Mouse (Mus musculus) heart, adult 2 months (tissue): ENCODE results near the gene Tbc1d14.
A peak's percentile ranks its signal among the peaks of the same experiment; 100 is the strongest.

Experiments
- CTCF ChIP-seq: fragments of 200-600 bp; IDR thresholded peaks from 2 replicates; pipeline ENCODE4 v1.8.1; 2022; ENCODE audit warnings: antibody characterized with exemption, mild to moderate bottlenecking, moderate library complexity
- POLR2A ChIP-seq: fragments of 200-500 bp; IDR thresholded peaks from 2 replicates; pipeline ENCODE4 v1.6.1; 2011; ENCODE audit warnings: mild to moderate bottlenecking, low read depth, low read length, control low read depth; ENCODE audit not compliant: insufficient read depth

DNA sequence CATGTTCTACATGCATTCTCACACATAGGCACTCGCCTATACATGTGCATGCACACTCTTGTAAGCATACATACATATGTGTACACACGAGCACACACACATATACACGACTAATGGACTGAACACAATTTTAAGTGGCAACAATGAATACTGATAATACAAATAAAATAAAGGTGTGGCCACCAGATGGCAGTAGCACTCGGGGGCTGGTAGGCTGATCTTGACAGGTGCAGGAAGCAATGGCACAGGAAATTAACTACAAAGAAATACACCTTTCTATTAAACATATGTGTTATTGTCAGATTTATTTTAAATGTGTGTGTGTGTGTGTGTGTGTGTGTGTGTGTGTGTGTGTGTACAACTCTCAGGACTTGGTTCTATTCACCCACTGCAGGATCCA is 134.2 kb downstream of the Tbc1d14 start:
- peak; percentile 76 for TF ChIP-seq CTCF
- no peak for TF ChIP-seq POLR2A
